Mouse (Mus musculus) Patski (cell line): Measurements from ENCODE around the gene Olfr286. TPM values are rescaled to one million over a fixed set of nuclear protein-coding genes. Genes with fewer than 3 reads are reported as not detected.

ENCODE experiments used
- ATAC-seq: fragments of 100-300 bp; one replicate; pipeline ENCODE4 v1.8.0; 2021
- CTCF ChIA-PET: fragments of 350-600 bp; sonication (Branson Sonifier 250); formaldehyde crosslinking; loops from one replicate; lab custom pipeline; 2022; ENCODE audit warnings: inconsistent platforms; lab: Charles Lee
- POLR2A ChIA-PET: fragments of 350-600 bp; sonication (Branson Sonifier 250); formaldehyde crosslinking; loops from one replicate; lab custom pipeline; 2022; ENCODE audit warnings: antibody characterized with exemption, inconsistent platforms; lab: Charles Lee
- DNase-seq: peaks from one replicate; pipeline ENCODE4 v3.0.0-alpha.2; 2011; ENCODE audit warnings: low read depth, low spot score
- H3K27me3 ChIP-seq: fragments of 371-371 bp; one replicate; pipeline ENCODE4 v1.5.1; 2021
- CTCF ChIP-seq: fragments of 100-300 bp; IDR thresholded peaks from one replicate; pipeline ENCODE4 v1.5.1; 2021
- in situ Hi-C: fragments of 300-500 bp; cut with MboI; formaldehyde crosslinking; loops from 3 replicates; pipeline ENCODE4 v1.11.1; 2018; ENCODE audit warnings: low pct_unique_long_range_greater_than_20kb, mixed read lengths
- polyA plus RNA-seq: library from polyadenylated mRNA; unstranded; gene quantifications from one replicate; pipeline ENCODE4 v1.2.3, GENCODE M21; 2021

Gene Olfr286
- polyA plus RNA-seq, 1 experiment from 2014 or later = not detected

DNA sequence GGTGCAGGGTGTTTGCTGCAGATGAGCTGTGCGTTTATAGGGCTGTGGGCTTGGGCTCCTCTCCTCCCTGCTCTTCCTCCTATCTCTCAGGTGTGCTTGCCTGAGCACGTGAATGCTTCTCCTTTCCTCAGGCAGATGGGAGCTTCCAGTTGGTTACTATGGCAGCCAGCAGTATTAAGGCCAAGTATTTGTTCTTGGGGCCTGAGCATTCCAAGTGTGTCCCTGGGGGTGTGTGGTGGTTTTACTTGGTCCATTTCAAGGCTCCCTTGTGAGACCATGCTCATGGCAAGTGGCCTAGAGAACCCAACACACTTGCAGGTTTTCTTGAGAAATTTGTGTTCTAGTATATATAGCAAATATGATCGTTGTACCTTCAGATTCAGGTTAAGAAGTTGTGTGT lies 38.8 kb downstream of the Olfr286 start, which contains the start of gene Olfr288:
Olfr288 (minus strand) TSS at position 101 of the 400 bp plus-strand sequence.
- ChIA-PET CTCF (no interaction called here), POLR2A (no interaction called here)
- ATAC-seq (no peak), DNase-seq (no peak)
- in situ Hi-C loops = no loop called here
- no peak for TF ChIP-seq CTCF
- H3K27me3 ChIP-seq = peaks cover 24% of the 10 kb centered on the region

DNA sequence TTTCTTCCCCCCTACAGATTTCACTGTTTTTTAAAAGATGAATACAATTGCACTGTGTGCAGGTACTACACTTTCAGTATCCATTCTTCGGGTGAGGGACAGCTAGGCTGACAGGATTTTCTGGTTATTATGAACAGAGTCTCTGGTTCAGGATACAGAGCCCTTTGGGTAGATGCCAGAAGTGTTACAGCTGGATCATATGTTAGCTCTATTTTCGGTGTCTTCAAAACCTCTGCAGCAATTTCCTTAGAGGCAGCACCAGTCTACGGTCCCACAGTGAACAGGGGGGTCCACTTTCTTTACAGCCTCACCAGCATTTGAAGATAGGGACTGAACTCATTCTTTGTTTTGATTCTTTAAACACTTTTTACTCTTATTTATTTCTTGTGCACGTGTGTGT lies 49.8 kb downstream of the Olfr286 start:
- in situ Hi-C loops = loop anchor here (5.0 kb wide), 1 partner anchor 208 kb away; no protein-coding TSS in a partner anchor
- DNase-seq = no peak
- CTCF ChIA-PET = no interaction called here
- no peak for TF ChIP-seq CTCF
- POLR2A ChIA-PET = no interaction called here
- ATAC-seq = no peak
- peaks cover 4% of the 10 kb centered on the region for H3K27me3 ChIP-seq

DNA sequence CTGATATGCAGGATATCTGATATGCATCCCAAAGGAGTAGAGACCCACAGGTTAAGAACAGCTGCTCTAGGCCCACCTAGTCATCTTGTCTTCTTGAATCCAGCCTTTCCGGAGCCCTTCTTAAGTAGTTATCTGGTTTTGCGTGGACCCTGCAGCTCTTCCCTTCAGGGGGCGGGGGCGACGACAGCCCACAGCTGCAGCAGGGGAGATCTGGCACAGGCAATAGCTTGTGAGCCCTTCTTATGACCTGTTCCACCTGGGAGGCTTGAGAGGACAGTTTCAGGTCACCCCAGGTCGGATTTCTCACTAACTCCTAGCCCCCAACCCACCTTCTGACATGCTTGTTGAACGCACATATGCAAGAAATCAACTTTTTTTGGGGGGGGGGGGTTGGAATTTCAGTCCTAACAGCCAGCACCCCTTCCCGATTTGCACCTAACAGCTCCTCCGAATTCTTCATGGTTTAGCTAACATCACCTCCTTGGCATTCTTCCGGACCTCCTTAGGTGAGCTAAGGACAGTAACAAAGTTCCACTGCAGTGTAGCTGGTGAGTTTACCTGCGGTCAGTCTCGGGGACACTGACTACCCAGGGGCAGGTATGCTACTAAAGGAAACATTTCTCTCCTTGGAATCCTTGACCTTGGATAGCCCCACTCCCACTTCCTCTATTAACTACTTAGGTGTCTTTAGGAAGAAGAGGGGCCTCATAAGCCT lies 52.2 kb downstream of the Olfr286 start:
- CTCF ChIA-PET = interaction anchor here (0.8 to 1.4 kb wide), 7 partner anchors 18 to 208 kb away, joined by 3 to 4 read pairs (median 3); partner anchors contain the start of gene Olfr285
- ATAC-seq = no peak
- no peak for DNase-seq
- peaks cover 4% of the 10 kb centered on the region for H3K27me3 ChIP-seq
- POLR2A ChIA-PET = no interaction called here
- TF ChIP-seq CTCF = no peak
- in situ Hi-C loops = loop anchor here (5.0 kb wide), 1 partner anchor 210 kb away; no protein-coding TSS in a partner anchor

DNA sequence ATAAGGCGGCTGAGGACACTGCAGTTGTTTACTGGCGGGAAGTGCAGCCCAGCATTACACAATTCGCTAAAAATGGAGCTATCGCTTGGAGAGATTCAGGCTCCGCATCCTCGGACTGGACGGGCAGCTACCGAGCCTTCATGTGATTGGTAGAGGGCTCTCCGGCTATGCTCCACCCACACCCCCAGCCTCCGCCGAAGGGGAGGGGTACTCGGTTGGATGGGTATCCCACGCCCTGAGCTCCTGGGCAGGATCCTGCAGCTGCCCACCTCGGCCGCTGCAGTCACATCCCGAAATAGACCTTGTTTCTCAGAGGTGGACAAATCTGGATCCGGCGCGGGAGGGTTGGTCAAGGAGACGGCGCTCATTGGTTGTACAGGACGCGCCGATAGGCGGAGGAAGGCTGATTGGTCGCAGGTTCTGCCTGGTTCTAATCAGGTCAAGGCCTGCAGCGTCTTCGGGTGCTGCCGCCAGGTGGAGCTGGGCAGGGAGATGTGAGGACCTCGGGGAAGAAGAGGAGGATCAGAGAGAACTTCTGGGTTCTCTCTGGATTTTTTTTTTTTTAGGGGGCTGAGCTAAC lies 53.0 kb downstream of the Olfr286 start:
- CTCF ChIA-PET = interaction anchor here (0.8 to 1.4 kb wide), 8 partner anchors 19 to 209 kb away, joined by 3 to 4 read pairs (median 3); partner anchors contain the start of gene Olfr285
- ATAC-seq = peak; percentile 100

DNA sequence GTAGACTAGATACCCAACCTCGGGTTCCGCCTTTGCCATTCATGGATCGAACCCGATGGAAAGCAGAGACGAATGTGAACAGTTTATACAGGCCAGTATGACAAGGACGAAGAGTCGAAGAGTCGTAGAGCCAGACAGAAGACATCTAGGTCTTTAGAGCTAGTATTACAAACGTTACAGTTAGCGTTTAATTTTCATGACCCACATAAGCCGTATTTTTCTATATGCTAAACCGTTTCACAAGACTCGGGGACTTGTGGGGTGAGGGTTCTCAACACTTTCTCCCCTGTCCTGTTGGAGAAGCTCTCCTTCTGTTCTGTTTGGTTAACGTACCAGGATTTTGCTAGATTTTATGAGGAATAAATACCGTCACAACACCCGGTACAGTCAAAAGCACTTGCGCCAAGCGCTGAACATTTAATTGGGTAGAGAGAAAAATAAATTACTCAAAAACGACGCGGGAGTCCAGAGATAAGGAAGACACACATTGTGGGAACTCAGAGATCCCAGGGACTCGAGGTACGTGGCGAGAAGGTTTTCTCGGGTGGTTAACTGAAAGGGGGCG lies 53.6 kb downstream of the Olfr286 start:
- in situ Hi-C loops = loop anchor here (5.0 kb wide), 1 partner anchor 212 kb away; no protein-coding TSS in a partner anchor
- POLR2A ChIA-PET = no interaction called here

More for the DNA sequence above, 53.0 kb downstream of the Olfr286 start:
- DNase-seq = peak; percentile 71
- in situ Hi-C loops = loop anchor here (5.0 kb wide), 1 partner anchor 211 kb away; no protein-coding TSS in a partner anchor
- H3K27me3 ChIP-seq = peaks cover 4% of the 10 kb centered on the region
- POLR2A ChIA-PET = no interaction called here
- peak; percentile 98 for TF ChIP-seq CTCF

DNA sequence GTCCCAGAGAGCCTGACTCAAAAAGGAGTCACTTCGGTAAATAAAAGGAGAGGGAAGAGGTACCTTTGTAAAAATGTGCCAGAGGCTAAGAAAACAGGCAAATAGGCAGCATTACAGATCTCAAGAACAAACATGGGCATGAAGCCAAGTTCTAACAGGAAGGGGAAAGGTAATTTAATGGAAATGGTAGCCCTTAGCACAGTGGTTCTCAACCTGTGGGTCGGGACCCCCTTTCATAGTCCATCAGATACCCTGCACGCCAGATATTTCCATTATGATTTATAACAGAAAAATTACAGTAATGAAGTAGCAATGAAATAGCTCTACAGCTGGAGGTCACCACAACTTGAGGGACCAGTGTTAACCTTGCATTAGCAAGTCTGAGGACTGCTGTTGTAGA lies 56.9 kb downstream of the Olfr286 start:
- TF ChIP-seq CTCF = no peak
- ChIA-PET CTCF (interaction anchor here (0.8 to 0.9 kb wide), 2 partner anchors 21 to 100 kb away, joined by 3 read pairs; no protein-coding TSS in a partner anchor), POLR2A (no interaction called here)
- in situ Hi-C loops = no loop called here
- no peak for ATAC-seq
- H3K27me3 ChIP-seq = no peaks in the 10 kb centered on the region
- no peak for DNase-seq

More for the DNA sequence above, 53.6 kb downstream of the Olfr286 start:
- peaks cover 4% of the 10 kb centered on the region for H3K27me3 ChIP-seq
- CTCF ChIA-PET = interaction anchor here (0.8 to 1.4 kb wide), 5 partner anchors 19 to 209 kb away, joined by 3 to 4 read pairs (median 4); no protein-coding TSS in a partner anchor
- DNase-seq = no peak
- TF ChIP-seq CTCF = no peak
- no peak for ATAC-seq

Other genes starting within 250 kb of the Olfr286 start
- 0.54 TPM for gene Col2a1, start 229.8 kb downstream of the Olfr286 start, polyA plus RNA-seq
- gene Pfkm, start 141.9 kb downstream of the Olfr286 start, polyA plus RNA-seq = 97.8 TPM
- 22.1 TPM for gene Senp1, start 140.7 kb downstream of the Olfr286 start, polyA plus RNA-seq
- gene Asb8, start 68.8 kb downstream of the Olfr286 start, polyA plus RNA-seq = 47.7 TPM
- not detected for gene Ccdc184, start 67.3 kb downstream of the Olfr286 start, polyA plus RNA-seq
- not detected for gene Olfr288, start 38.9 kb downstream of the Olfr286 start, polyA plus RNA-seq
- gene Gm44579, start 13.5 kb downstream of the Olfr286 start, polyA plus RNA-seq = not detected
- not detected for gene Olfr287, start 13.4 kb downstream of the Olfr286 start, polyA plus RNA-seq
- gene H1fnt, start 22.8 kb upstream of the Olfr286 start, polyA plus RNA-seq = not detected
- gene Zfp641, start 61.7 kb upstream of the Olfr286 start, polyA plus RNA-seq = 1.3 TPM
- not detected for gene Olfr285, start 82.9 kb upstream of the Olfr286 start, polyA plus RNA-seq
- not detected for gene Olfr284, start 106.5 kb upstream of the Olfr286 start, polyA plus RNA-seq
- not detected for gene Olfr283, start 146.5 kb upstream of the Olfr286 start, polyA plus RNA-seq
- gene Olfr282, start 196.8 kb upstream of the Olfr286 start, polyA plus RNA-seq = not detected
- gene Olfr281, start 218.1 kb upstream of the Olfr286 start, polyA plus RNA-seq = not detected
- gene OR5BS1P, start 235.4 kb upstream of the Olfr286 start, polyA plus RNA-seq = not detected
- not detected for gene Lalba, start 248.3 kb upstream of the Olfr286 start, polyA plus RNA-seq